Mouse (Mus musculus) cerebellum, adult 9-11 months (tissue): ENCODE measurements around the gene Siglecf.

ENCODE experiments used
- DNase-seq: peaks from one replicate; pipeline ENCODE4 v3.0.0; 2022

Gene Siglecf

GRCm38 (mm10) chr7:43392349-43393121 lies 41.4 kb downstream of the Siglecf start:
- DNase-seq: no peak

DNA sequence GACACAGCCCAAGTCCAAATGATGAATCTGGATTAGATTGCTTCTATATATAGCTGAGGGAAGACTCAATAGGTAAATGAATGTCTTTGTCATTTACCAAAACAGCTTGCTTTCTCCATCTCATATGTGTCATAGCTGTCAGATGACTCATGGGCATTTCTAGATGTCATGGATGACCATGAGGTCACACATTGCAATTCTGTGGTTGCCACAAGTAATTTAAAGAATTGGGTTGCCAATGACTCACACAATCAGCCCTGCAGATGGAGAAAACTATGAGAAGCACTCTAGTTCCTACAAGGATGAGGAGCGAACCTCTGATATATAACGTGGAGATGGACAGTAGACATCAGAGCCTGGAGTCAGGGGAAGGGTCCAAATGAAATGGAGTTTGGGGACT lies 48.4 kb downstream of the Siglecf start:
- no peak for DNase-seq

GRCm38 (mm10) chr7:43402718-43403117 lies 51.6 kb downstream of the Siglecf start:
- no peak for DNase-seq

DNA sequence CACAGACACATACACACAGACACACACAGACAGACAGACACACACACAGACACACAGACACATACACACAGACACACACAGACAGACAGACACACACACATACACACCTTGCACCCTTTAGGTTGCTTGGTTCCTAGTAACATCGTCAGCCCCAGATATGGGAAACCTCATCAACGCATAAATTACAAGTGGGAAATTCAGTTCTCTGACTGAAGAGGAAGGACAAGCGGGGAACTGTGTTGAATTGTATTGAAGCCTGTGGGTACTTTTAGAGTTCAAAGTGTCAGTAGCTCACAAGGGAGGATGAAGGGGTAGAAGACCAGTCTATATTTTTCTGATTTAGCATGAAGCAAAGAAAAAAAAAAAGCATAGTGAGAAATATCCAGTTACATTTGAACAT lies 56.4 kb downstream of the Siglecf start:
- no peak for DNase-seq

DNA sequence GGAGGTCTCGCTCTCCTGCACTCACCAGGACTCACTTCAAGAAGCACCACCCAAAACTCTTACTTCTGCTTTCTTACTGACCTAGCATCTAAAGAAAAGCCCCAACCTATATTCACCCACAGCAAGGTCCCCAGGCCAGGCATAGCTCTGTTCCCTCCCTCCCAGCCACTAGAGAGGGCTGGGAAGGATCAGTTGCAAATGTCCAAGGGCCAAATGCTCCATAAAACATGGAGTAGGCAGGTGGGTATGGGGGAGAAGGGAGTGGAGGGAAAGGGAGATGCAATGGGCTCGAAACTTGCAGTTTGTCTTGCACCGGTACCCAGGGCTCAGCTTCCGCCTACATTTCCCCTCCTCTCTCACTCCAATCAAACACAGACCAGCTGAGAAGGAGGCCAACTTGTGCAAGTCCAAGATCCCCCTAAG lies 57.0 kb downstream of the Siglecf start, which contains the start of gene Siglecg:
Gene Siglecg, plus strand, starts transcription at position 74 of the 423 bp plus-strand sequence.
- no peak for DNase-seq

DNA sequence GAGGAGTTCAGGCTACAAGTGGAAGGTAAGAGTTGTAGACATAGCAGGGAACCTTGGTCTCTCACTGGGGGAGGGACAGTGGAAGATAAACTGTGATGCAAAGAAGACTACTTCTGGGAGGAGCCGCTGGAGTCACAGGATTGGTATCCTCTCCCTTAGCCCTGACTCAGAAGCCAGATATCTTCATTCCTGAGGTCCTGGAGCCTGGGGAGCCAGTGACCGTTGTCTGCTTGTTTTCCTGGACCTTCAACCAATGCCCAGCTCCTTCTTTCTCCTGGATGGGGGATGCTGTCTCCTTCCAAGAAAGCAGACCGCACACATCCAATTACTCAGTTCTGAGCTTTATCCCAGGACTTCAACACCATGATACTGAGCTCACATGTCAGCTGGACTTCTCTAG lies 57.9 kb downstream of the Siglecf start:
- DNase-seq: no peak
